Mouse (Mus musculus): ENCODE data around the gene Gria2. TPM values are rescaled to one million over a fixed set of nuclear protein-coding genes. Genes with fewer than 3 reads are reported as not detected.

Gene Gria2
- polyA plus RNA-seq (2017; shearing (Covaris generic)), result 0.09 TPM

GRCm38 (mm10) chr3:80802596-80803081, at the start of gene Gria2:
Gria2 (minus strand) TSS chr3:80802835.

Other genes starting within 250 kb of the Gria2 start
- gene Glrb, start 110.8 kb upstream of the Gria2 start, polyA plus RNA-seq (2017; shearing (Covaris generic)), result not detected
- gene Pdgfc, start 233.6 kb upstream of the Gria2 start, polyA plus RNA-seq (2017; shearing (Covaris generic)), result not detected